ENCODE assay signal across 8 mouse cellular contexts in genomic region chr2:91649152-91649551, GRCm38 (mm10). TPM values are rescaled to one million over a fixed set of nuclear protein-coding genes. Genes with fewer than 3 reads are reported as not detected.
DNase-seq lines count a peak whose midpoint lies in the region; ATAC-seq and TF ChIP-seq lines count a peak whose summit lies in the region.

No protein-coding gene starts in this region.

- peak overlapping the region; percentile 84 for H3K4me2 ChIP-seq in intestine, postnatal 0 days (replicated peaks; ENCODE audit: low read depth)

- peak overlapping the region; percentile 82 for H3K4me3 ChIP-seq in intestine, postnatal 0 days (ENCODE audit: low read depth, low read length)
- peak overlapping the region; percentile 78 for H3K4me3 ChIP-seq in small intestine, adult 2 months (ENCODE audit: low read depth, low read length)

- H3K9ac ChIP-seq in intestine, postnatal 0 days (ENCODE audit: low read depth, low read length) = peak overlapping the region; percentile 65

- H3K4me1 ChIP-seq in intestine, postnatal 0 days (replicated peaks; ENCODE audit: control insufficient read depth, insufficient read depth, low read length) = no peaks in the 10 kb centered on the region; the same call in 1 of the 2 replicates
- peaks cover 6% of the 10 kb centered on the region for H3K4me1 ChIP-seq in small intestine, adult 2 months (ENCODE audit: control insufficient read depth, insufficient read depth, insufficient read length, low read length)

- H3K9me3 ChIP-seq in intestine, postnatal 0 days (ENCODE audit: control insufficient read depth) = no peaks in the 10 kb centered on the region

- no peak for TF ChIP-seq POLR2A in small intestine, adult 2 months (IDR thresholded peaks at IDR 0.05; ENCODE audit: low read depth, low read length)

- no peaks in the 10 kb centered on the region for H3K27me3 ChIP-seq in intestine, postnatal 0 days (replicated peaks; ENCODE audit: control insufficient read depth, insufficient read depth, low read length)
- no peaks in the 10 kb centered on the region for H3K27me3 ChIP-seq in small intestine, adult 2 months (ENCODE audit: control insufficient read depth, insufficient read depth, low read length)

- peak overlapping the region; percentile 89 for H3K27ac ChIP-seq in intestine, postnatal 0 days (ENCODE audit: low read depth, low read length)
- peak overlapping the region; percentile 81; the same call in 1 of the 2 replicates for H3K27ac ChIP-seq in small intestine, adult 2 months (ENCODE audit: insufficient read depth, low read depth, low read length)

- TF ChIP-seq CTCF in intestine, postnatal 0 days (IDR thresholded peaks at IDR 0.05; ENCODE audit: low read depth) = no peak
- no peak for TF ChIP-seq CTCF in small intestine, adult 2 months (IDR thresholded peaks at IDR 0.05; ENCODE audit: extremely low read depth, insufficient read length, insufficient replicate concordance, low read depth, low read length)

- DNase-seq in embryo, embryonic 9.5 days (ENCODE audit: extremely low spot score) = peak; percentile 7
- no peak for DNase-seq in embryo, embryonic 10.5 days (ENCODE audit: low spot score)
- peak; percentile 28 to 43 for DNase-seq in thymus, postnatal 10 days (ENCODE audit: low spot score in 2 of 2)
- DNase-seq in thymus, postnatal 25 days = no peak
- no peak for DNase-seq in right cerebral cortex, postnatal 4 days

- WGBS in intestine, postnatal 0 days = 2% methylated on average over 15 of the region's 15 CpGs
- 3% methylated on average over 15 of the region's 15 CpGs for WGBS in small intestine, adult 2 months

- H3K36me3 ChIP-seq in intestine, postnatal 0 days (ENCODE audit: control insufficient read depth, insufficient read depth) = peaks cover 45% of the 10 kb centered on the region
- peaks cover 47% of the 10 kb centered on the region for H3K36me3 ChIP-seq in small intestine, adult 2 months (ENCODE audit: control insufficient read depth, insufficient read depth, low read length)

- peak; percentile 1; the same call in 1 of the 2 replicates for ATAC-seq in intestine, postnatal 0 days
- no peak for ATAC-seq in frontal cortex, adult (ENCODE audit: low TSS enrichment)

RNA-seq across cellular contexts. Expression of gene Zfp408, which starts 0.4 kb away (rescaled TPM):
- polyA plus RNA-seq in intestine, postnatal 0 days (2015; fragmentation: Nextera tagmentation; extraction: Ambion mirVana) = 2.6 and 3.3 TPM in 2 replicates
- 6.2 and 11.0 TPM in 2 replicates for polyA plus RNA-seq in small intestine, adult 2 months (2012; rRNA removed)

RNA-seq across cellular contexts. Expression of gene Arhgap1, which starts 0.5 kb away (rescaled TPM):
- polyA plus RNA-seq in intestine, postnatal 0 days (2015; fragmentation: Nextera tagmentation; extraction: Ambion mirVana) = 92.3 and 94.0 TPM in 2 replicates
- 44.2 and 99.2 TPM in 2 replicates for polyA plus RNA-seq in small intestine, adult 2 months (2012; rRNA removed)

RNA-seq across cellular contexts. Expression of gene F2, which starts 12.9 kb away (rescaled TPM):
- 3.0 and 3.7 TPM in 2 replicates for polyA plus RNA-seq in intestine, postnatal 0 days (2015; fragmentation: Nextera tagmentation; extraction: Ambion mirVana)
- polyA plus RNA-seq in small intestine, adult 2 months (2012; rRNA removed) = 0.20 and 0.79 TPM in 2 replicates

Comparison
In these comparisons a context has a peak if more than half of its experiments do, and no peak if none do; other contexts are left out.
1. DNase-seq: peak in embryo, embryonic 9.5 days (single experiment) and thymus, postnatal 10 days (2 of 2); none in embryo, embryonic 10.5 days (single experiment), thymus, postnatal 25 days (single experiment) and right cerebral cortex, postnatal 4 days (single experiment).